Mouse (Mus musculus) urinary bladder, adult 2 months (tissue): ENCODE measurements around the gene Rhbdf2. TPM values are rescaled to one million over a fixed set of nuclear protein-coding genes. Genes with fewer than 3 reads are reported as not detected.
"Not testable (repeated sequence)": the region's sequence is repeated elsewhere in the genome, so short reads cannot be mapped to it uniquely, and the experiment has no call there.

Experiments
- DNase-seq: peaks from one replicate; pipeline ENCODE4 v3.0.0; 2022; ENCODE audit warnings: low spot score
- polyA plus RNA-seq: library from polyadenylated mRNA; depleted of rRNA; stranded (reverse); fragments of >200 nt; gene quantifications from 2 replicates; pipeline ENCODE4 v1.2.3, GENCODE M21; 2012; rRNA removed

The Rhbdf2 gene
- 15.4 and 17.0 TPM in 2 replicates for polyA plus RNA-seq

- DNase-seq: no peak
These were observed at the start of gene Rhbdf2 for GRCm38 (mm10) chr11:116626299-116627071. Gene Rhbdf2 (minus strand): TSS chr11:116627019.

- no peak for DNase-seq
These were observed 49.6 kb upstream of the Rhbdf2 start for GRCm38 (mm10) chr11:116676175-116676976.

GRCm38 (mm10) chr11:116675429-116675828 lies 48.6 kb upstream of the Rhbdf2 start:
- not testable (repeated sequence) for DNase-seq

- no peak for DNase-seq
These were observed 48.0 kb upstream of the Rhbdf2 start for GRCm38 (mm10) chr11:116674616-116675379.

GRCm38 (mm10) chr11:116673410-116673809 lies 46.6 kb upstream of the Rhbdf2 start:
- no peak for DNase-seq

- DNase-seq: no peak
These were observed 45.8 kb upstream of the Rhbdf2 start for GRCm38 (mm10) chr11:116672595-116672994.

- DNase-seq: no peak
These were observed 45.1 kb upstream of the Rhbdf2 start for GRCm38 (mm10) chr11:116671845-116672434.

GRCm38 (mm10) chr11:116671112-116671844 lies 44.5 kb upstream of the Rhbdf2 start:
- peak; percentile 98 for DNase-seq

GRCm38 (mm10) chr11:116670386-116670785 lies 43.6 kb upstream of the Rhbdf2 start:
- DNase-seq: no peak

GRCm38 (mm10) chr11:116669787-116670365 lies 43.1 kb upstream of the Rhbdf2 start:
- no peak for DNase-seq

- DNase-seq: no peak
These were observed 42.5 kb upstream of the Rhbdf2 start for GRCm38 (mm10) chr11:116669316-116669715.

GRCm38 (mm10) chr11:116668839-116669238 lies 42.0 kb upstream of the Rhbdf2 start:
- DNase-seq: no peak

- no peak for DNase-seq
These were observed 41.6 kb upstream of the Rhbdf2 start for GRCm38 (mm10) chr11:116668381-116668825.

- DNase-seq: no peak
These were observed 41.1 kb upstream of the Rhbdf2 start for GRCm38 (mm10) chr11:116667930-116668329.

GRCm38 (mm10) chr11:116667012-116667411 lies 40.2 kb upstream of the Rhbdf2 start:
- not testable (repeated sequence) for DNase-seq

GRCm38 (mm10) chr11:116666566-116666965 lies 39.7 kb upstream of the Rhbdf2 start:
- no peak for DNase-seq

- DNase-seq: no peak
These were observed 38.5 kb upstream of the Rhbdf2 start for GRCm38 (mm10) chr11:116665289-116665688.

- no peak for DNase-seq
These were observed 35.1 kb upstream of the Rhbdf2 start for GRCm38 (mm10) chr11:116661948-116662377.

GRCm38 (mm10) chr11:116661291-116661947 lies 34.6 kb upstream of the Rhbdf2 start:
- no peak for DNase-seq

GRCm38 (mm10) chr11:116660181-116660580 lies 33.4 kb upstream of the Rhbdf2 start:
- DNase-seq: no peak
